Mouse (Mus musculus) natural killer cell, adult 2 months (primary cell): ENCODE measurements around the gene Acvr1c.

Experiments used
- DNase-seq, 2 experiments: peaks; one replicate each; pipeline ENCODE4 v3.0.0; 2022; ENCODE audit warnings: low spot score in 2 of 2

Gene Acvr1c

DNA sequence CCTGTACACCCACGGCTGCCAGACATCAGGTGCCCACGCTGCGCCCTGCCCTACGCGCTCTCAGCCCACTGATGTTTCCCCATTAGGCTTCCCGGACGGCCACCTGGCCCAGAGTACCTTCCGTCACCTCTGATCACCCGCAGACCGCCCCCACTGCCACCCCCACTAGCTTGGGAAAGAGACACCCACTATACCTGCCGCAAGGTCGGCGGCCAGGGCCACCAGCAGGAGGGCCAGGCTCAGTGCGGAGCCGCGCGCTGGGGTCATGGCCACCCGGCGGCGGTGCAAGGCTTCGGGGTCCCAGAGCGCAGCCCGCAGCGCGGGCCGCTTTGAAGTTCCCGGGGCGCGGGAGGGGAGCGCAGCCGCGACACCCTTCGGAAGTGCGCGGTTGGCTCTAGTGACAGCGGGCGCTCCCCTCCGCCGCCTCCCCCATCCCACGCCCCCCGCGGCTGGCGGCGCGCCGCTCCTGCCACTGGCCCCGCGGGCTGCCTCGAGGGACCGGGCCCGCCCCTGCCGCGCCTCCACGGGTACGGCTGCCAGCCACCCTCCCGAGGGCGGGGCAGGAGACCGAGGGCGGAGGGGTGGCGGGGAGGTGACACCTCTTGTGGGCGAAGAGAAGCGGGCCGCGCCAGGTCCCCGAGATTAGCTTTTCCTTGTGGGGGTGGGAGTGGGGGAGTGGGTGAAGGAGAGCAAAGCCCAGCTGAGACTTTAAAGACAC lies at the start of gene Acvr1c:
Acvr1c (minus strand) TSS at position 482 of the 718 bp plus-strand sequence.
- DNase-seq: no peak

DNA sequence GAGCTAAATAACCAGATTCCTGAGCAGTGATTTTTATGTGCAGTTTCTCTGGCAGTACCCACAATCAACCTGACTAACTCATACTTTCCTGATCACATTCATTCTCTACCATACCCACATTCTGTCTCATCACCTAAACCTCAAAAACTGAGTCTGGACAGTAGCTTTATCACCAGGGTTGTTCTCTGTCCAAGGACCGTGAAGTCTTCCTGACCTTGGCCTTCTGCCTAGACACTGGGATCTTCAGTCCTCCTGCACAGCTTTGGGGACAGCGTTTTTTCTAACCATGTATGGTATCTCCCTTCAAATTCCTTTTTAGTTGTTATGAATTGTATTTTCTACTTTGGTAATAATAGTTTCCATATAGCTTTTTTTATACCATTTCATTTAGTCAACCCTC lies 45.8 kb upstream of the Acvr1c start:
- no peak for DNase-seq

DNA sequence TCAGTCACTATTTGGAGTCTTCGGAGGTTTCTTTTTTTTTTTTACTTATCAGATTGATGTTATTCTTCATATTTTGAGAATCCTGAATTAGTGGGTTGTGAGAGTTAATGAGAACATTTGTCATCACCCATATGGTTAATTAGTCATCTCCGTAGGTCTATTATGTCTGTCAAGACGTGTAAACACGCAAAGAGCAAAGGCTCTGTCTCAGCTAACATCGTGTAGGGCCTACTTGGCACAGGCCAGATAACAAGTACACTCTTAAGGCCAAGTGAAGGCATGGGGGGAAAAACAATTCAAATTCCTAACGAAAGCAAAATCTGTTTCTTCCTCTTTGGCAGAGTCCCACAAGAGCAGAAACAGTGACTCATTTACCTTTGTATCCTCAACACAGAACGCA lies 30.9 kb upstream of the Acvr1c start:
- no peak for DNase-seq

DNA sequence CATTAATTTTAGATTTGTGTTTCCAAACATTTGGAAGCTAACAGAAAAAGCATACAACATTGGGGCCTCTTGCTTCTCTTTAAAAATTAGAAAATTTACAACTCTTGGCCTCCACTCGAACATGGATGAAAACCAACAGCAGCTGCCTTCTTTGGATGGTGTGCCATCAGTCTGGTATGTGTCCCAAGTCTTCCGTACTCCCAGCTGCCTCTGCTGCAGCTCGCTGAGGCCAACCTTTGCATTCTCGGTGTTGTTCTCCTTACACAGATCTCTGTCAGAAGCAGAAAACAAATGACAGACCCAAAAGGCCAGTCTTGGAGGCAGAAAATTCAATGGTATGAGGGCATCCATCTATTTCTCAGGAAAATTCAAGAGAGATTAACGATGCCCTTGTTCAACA lies 22.3 kb upstream of the Acvr1c start:
- DNase-seq: no peak

DNA sequence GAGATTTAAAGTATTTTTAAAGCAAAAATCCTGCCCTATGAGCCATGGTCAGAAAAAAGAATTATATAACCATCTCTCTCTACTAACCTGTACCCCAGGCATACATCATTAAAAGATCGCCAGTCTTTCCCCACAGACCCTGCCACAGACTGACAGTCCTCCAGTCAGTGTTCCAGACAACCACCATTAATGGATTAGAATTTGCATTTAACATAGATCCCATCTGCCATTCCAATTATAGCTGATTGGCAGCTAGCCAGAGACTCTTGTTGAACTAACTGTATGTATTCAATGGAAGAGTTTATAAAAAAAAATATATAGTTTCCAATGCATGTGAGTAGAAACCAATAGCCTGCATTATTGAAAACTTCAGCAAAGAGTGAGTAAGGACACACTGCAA lies 21.8 kb upstream of the Acvr1c start:
- DNase-seq: no peak

DNA sequence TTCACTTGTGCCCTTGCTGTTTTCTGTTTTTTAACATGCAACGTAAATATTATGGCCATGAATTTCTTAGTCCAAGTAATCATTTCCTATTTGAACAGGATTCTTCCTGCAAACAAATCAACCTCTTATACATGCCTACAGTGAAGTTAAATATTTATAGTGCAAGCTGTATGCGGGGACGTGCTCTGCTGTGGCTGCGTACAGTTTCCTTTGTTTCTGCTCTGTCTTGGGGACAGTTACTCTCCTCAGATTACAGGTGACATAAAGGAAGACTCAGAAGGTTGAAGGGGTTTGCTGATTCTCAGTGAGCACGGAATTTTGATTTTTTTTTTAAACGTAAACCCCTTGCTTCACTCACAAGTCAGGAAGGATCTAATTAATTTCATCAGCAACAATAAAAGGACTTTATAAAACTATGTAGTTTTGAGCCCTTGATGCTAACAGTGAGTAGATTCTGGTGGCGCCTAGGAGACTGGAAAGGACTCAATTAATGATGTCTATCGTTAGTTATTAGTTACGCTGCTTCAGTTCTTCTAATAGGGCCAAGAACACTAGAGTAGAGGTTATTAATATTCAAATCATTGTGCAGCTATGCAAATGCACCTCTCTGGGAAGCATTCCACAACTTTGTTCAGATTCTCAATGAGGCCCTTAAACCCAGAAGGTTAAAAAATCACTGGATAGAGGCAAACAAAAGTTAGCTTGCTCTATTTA lies 19.9 kb upstream of the Acvr1c start:
- DNase-seq: no peak

DNA sequence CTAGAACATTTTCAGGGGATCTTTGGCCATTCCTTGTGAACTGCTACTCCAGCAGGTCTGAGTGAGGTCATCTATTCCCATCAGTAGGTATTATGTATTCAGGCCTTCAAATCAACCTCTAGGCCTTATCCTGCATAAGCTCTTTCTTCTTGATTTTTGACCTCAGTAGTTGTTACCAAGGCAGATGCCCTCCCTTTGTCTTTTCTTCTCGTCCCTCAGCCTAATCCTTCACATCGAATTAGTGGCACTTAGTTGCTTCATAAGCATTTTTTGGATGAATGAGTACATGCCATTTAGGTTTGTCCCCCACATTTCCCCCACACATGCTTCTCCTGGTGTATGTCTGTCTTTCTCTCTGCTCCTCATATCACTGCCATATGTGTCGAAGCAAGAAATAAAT lies 8.5 kb upstream of the Acvr1c start:
- no peak for DNase-seq

DNA sequence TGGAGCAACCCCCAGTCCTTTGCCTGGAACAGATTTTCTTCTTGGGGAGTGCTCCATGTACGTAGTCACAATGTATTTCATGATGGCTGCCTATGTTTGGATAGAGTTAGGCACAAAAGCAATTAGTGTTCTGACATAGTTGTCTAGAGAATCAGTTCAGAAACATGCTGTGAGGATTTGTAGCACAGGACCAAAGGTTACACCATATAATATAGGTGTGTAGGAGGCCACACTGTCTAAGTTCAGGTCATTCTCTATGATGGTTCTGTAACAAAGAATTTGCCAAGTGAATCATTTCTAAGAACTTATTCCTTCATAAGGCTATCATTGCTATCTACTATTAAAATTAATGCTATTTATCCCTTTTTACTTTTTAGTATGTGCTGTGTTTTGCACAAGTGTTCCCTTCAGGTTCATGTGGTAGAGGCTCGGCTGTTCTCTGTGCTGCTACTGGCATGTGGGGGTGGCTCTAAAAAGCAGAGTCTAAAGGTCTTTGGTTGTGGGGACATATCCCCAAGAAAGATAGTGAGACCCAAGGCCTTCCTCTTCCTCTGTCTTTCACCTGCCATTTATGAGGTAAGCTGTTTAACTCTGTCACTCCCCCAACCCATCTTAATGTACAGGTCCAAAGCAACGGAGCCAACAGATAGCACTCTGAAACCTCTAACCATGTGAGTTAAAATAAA lies 3.8 kb upstream of the Acvr1c start:
- no peak for DNase-seq

DNA sequence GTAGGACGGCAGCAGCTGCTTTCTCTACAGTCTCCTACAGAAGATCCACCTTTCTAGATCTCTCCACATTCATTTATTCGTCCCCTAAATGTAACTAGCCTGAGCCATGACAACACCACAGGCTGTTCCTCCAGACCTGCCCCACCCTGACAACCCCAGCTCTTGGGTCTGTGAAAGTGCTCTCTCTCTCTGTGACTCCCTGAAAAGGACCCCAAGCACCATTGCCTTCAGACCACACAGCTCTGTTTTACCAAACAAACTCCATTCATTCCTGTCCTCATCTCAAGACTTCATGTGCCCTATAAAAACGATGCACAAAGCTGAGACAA lies 401 bp upstream of the Acvr1c start:
- DNase-seq: no peak

DNA sequence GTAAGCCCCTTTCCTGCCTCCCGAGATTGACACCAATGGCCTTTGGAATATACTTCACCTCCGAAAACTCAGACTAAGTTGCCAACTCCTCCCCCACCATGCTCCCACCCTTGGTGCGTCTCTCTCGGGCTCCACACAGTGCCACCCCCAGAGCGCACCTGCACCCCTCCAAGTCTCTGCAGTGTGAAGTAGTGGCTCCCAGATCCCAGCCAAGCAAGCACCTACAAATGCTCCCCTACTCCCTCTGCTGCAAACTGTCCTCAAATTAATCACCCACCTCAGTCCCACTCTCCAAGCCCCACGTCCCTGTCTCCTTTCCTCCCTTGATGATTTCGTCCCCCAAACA lies 654 bp downstream of the Acvr1c start:
- no peak for DNase-seq

DNA sequence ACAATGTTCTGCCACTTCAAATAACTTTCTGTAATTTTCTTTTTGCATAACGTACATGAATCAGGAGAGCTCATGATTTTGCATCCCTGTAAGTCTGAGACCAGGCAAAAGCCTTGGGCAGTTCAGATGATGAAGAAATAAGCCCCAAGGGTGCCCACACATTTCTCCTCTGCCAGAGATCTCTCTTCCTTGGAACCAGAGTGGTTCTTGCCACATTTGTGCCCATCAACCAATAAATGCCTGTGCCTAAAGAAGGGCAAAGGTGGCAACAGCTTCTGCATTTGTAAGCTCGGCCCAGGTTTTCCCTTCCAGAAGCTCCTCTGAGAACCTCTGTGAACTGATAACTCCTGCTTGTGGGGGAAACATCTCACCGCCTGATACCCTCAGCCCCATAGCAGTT lies 3.3 kb downstream of the Acvr1c start:
- DNase-seq: no peak

DNA sequence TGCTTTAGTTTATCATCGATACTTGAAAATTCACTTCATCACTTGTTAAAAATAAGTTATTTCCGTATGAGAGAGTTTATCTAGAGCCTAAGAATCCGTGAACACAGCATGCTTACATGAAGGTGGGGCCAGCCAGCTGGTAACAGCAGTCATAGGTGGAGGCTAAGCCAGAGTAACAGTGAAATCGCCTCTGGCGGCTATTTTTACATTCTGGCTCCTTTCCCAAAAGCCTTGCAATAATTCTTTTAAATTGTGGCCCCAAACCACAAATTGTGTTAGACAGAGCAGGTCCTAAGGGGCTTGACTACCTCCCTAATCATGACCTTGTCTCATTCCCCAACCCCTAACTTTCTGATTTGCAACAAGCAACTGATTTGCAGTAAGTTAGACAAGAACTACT lies 4.8 kb downstream of the Acvr1c start:
- DNase-seq: no peak

DNA sequence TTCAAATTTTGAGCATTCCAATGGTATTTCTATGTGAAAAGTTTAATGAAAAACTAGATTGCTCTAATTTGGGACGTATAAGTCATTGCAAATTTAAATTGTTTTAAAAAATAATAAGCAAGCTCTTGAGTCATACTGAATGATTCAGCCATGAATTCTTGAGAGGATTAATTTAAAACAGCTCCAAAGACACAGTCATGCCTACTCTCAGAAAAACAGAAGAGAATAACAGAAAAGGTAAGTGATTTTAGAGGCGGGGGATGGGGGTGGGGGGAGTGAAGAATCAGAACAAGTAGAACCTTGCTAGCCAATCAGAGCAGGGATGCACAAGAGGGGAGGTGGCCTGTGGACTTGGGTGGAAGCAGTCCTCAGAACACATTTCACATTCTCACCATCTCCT lies 7.0 kb downstream of the Acvr1c start:
- DNase-seq: no peak

DNA sequence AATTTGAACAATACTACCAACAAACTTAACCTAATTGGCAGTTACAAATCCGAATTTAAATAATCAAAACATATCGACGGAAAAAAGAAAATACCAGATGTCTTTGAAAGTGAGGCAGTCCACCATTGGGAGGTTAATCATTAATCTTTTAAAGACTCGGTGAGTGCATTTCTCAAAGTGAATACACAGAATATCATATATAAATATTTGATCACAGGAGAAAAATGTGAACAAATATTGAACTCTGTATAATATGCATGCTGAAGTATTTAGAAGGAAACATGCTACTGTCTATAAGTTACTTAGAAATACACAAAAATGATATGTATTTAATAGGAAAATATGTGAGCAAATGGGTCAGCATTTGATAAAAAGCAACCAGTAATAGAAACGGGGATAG lies 21.0 kb downstream of the Acvr1c start:
- DNase-seq: no peak

DNA sequence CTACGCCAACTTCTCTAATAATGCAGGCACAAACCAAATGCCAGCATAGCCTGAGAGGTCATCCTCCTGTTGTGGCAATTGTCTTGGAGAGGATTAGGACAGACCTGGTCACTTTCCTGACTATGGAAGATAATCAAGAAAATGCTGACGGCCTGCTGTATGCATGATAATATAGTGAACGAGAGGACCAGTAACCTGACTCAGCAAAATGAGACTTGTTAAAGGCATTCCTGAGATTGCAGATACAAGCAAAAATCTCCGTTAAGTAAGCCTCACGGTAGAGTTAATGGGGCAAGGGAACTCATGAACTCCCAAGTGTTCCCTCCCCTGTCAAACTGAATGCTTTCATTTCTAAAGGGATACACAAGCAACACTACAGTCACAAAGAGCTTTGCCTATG lies 28.1 kb downstream of the Acvr1c start:
- DNase-seq: no peak

DNA sequence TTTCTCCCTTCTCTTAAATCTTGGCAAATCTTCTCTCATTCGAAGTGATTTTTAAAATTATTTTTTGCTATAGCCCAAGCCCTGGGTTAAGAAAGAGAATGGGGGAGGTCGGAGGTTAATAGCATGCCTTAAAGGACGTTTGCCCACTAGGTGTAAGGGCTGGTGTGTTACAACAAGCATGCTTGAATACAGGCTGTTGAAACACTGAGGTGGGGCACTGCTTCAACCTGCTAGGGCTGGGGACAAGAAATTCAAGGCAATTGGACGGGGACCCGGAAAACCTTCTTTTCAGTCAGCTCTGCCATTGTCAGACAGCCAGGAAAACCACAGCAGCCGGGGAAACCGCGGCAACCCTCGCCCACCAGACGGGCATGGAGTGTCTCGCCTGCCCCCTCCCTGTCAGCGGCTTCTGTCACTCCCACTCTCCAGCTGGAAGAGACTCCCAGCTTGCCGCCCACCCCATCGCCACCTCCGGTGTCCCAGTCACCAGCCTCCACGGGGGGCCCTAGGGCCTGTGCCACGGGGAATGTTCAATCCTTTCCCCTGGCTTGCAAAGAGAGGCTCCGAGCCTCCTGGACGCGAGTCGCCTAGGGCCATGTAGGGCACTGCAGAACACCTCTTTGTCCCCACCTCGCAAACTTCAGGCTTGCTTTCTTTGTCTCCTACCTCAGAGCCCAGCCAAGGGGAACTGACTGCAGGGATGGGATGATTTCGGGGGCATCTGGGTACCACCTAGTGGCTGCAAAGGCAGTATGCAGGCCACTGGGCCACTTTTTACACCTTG lies 33.4 kb downstream of the Acvr1c start:
- DNase-seq: peak; percentile 16 to 40

DNA sequence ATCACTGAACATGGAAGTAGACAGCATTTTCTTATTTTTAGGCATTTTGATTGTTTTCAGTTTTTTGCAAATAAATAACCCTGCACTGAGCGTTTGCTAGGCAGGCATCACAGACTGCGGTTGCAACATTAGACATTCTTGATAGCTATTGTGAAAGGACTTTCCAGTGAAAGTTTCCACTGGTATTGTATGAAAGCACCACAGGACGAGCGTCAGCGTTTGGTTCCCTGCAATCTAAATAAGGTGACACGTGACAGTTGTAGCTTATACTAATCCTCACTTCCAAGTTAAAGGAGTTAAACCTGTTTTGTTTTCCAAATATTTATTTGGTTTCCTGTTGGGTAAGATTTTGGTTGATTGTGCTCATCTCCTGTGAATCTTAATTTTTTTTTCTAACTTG lies 34.4 kb downstream of the Acvr1c start:
- no peak for DNase-seq

DNA sequence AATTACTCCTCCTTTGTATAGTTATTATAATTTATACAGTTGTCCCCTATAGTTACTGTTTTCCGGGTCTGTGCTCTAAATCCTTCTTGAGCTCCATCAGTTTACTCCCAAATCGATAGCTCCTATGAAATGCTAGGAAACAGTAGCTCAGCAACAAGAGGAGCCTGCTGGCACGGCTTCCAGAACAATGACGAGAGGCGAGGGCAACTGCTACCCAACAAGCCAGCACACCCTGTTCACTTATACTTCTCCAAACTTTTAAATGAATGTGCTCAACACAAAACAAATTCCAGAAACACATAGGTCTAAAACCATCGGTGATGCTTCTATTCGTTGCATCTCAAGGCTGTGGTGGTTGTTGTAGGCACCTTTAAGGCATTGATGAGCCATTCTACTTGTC lies 41.5 kb downstream of the Acvr1c start:
- DNase-seq: no peak

DNA sequence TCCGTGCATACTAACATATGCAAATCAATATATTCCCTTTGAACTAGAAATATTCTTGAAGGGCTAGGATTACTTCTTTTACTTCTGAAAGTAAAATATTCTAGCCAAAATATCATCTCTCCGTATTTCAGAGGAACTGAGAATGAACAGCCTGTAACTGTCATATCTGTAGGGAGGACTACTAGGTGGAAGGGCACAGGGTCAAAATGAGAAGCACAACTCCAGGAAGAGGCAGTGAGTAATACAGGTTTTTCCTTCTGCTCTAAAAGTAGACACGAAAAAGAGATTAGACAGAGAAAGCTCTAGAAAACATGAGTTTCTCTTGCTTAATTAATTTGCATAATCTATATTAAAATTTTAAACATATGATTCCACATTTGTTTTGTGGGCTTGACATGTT lies 48.0 kb downstream of the Acvr1c start:
- DNase-seq: no peak

DNA sequence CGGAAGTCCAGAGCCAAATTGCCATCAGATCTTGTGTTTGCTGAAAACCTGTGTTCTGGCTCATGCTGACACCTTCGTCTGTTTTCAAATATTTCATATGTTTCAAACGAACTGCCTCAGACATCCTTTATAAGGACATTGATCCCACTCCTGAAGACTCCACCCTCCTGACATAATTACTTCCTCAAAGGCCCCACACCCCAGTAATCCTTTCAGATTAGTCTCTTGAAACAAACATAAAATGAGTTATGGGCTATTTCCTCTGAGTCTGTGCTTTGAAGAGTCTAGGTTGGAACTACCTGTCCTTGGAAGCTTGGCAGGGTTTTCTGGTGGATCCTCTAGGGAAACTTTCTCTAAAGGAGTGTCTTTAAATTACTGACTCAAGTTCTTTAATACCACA lies 53.2 kb downstream of the Acvr1c start:
- DNase-seq: no peak

DNA sequence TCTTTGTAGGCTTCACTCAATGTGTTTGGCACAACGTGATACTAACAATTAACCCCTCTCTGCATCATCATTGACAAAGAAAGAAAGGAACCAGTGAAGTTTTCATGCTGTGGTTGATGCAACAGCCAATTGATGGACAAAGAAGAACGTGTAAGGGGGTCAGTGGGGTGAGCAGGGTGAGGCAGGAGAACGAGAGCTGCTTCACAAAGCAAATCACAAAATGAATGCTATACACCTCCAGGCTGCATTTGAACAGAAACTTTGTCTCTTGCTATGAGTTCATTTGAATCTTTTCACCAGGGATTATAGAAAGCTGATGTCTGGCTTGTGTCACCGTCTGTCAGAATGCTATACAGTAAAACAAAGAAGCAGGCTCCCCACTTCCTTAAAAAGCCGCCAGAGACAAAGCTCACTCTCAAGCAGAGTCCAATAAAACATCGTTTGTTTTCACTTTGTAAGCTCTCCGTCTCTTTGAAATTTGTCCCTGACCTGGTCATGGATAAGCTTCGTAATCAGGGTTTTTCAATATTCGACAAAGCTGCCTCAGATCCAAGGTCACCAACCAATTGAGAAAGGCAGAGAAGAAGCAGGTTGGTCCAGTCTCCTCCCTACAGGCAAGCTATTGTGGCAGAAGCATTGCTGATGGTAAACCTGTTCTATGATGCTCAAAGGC lies 67.8 kb downstream of the Acvr1c start:
- no peak for DNase-seq

DNA sequence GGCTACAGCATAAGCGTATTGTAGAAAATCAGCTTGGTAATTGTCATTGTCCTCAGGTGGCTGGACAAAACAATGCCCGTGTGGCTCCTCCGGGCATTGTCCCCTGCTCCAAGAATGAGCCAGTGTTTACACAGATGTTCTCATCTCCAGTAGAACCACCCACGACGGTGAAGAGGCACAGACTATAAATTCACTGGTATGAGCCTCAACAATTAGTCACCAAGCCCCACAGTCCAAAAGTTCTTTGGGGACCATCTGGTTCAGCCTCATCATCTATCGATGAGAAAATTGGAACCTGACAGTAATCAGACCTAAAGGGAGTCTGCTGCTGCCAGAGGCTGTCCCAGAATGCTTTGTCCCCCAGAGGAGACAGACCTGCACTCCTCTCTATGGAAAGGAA lies 68.4 kb downstream of the Acvr1c start:
- no peak for DNase-seq
